Mouse (Mus musculus): ENCODE data around the gene Itm2c.
A peak's percentile ranks its signal among the peaks of the same experiment; 100 is the strongest.

Gene Itm2c

GRCm38 (mm10) chr1:85894231-85894747, at the start of gene Itm2c:
Gene Itm2c, plus strand, starts transcription at chr1:85894281.
- peak; percentile 84 for DNase-seq

- DNase-seq = no peak
Observed at GRCm38 (mm10) chr1:85844981-85845380, 49.1 kb upstream of the Itm2c start.

DNA sequence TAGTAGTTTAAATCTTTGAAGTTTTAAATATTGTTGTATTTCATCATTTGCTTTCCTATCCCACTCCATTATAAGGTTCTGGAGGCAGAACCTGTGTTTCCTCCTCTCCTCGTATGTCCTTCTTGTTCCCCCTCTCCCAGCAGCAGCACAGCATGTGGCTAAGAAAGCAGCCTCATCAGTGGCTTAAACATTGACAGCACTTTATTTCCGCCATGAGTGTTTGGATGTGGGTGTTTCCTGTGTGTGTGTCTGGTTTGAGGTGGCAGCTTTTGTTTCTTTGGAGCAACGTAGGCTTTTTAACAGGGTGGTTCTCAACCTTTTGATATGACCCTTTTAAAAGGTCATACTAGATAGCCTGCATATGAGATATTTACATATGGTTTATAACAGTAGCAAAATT, 48.6 kb upstream of the Itm2c start:
- DNase-seq = no peak

DNA sequence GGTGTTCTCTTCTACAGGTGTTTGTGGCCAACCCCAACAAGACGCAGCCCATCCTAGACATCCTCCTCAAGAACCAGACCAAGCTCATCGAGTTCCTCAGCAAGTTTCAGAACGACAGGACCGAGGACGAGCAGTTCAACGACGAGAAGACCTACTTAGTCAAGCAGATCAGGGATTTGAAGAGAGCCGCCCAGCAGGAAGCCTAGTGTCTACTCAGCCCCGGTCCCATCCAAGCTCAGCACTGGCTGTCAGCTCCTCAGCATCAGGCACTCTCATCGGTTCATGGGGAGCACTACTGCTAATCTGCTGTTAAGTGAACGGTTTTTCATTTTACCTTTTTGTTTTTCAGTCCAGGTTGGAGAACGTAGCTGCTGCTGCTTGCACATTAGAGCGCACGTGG, 45.1 kb upstream of the Itm2c start:
- no peak for DNase-seq

GRCm38 (mm10) chr1:85850851-85851250, 43.2 kb upstream of the Itm2c start:
- DNase-seq = no peak

DNA sequence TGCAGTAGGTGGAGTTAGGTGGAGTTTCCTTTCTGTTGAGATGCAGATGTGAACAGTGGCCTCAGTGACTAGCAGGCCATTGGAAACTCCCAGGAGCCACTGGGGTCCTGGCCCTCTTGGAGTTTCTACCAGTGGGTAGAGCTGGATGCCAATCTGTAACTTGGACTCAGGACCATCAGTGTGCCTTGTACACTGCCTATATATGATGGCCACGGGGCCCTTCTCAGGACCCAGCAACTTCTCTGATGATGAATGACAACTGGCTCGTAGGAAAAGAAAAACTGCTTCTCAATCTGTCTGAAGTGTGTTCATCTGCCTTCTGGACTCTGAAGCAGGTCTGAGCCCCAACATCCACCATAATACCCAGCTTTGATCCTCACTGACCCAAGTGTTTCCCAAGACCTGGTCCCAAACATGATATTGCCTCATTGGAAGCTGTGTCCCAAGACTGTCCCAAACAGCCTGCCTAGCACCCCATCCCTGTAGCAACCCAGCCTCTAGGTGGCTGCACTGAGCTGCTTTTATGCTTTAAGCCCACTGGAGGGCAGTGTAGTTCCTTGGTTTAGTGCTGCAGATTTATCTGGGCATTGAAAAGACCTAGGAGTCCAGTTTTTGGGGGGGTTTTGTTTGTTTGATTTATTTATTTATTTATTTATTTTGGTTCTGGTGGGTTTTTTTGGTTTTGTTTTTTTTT, 40.9 kb upstream of the Itm2c start:
- peak; percentile 80 for DNase-seq

DNA sequence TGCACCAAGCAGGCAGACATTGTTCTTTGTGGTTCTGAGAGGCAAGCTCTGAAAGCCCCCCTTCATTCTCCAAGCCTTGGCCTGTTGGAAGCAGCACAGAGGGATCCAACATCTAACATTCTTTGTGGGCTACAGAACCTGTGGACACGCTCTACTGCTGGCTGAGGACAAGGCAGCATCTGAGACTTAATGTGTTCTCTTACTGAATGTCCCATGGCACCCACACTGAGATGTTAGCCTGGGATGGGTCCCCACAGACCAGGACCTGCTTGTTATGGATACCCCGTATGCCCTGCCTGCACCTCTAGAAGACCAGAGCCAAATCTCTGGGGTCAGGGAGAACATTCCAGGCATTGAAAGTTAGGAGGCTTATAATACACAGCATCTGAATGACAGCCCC, 40.2 kb upstream of the Itm2c start:
- DNase-seq = no peak

DNA sequence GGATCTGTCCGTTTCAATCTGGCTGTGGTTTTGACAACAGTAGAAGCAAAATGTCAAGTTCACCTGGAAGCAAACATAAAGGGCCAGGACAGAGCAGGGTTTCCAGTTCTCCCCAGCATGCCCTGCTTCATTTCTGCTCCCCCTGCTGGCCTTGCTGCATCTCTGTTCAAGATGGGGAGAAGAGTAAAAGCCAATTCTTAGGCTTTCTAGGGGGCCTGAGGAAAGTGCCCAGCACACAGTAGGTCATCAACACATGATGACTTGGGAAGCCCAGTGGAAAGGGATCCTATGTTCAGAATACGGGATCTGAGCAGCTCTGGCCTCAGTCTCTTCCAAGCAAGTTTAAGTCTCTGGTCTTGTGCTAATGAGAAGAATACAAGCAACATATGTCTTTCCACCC, 39.6 kb upstream of the Itm2c start:
- no peak for DNase-seq

DNA sequence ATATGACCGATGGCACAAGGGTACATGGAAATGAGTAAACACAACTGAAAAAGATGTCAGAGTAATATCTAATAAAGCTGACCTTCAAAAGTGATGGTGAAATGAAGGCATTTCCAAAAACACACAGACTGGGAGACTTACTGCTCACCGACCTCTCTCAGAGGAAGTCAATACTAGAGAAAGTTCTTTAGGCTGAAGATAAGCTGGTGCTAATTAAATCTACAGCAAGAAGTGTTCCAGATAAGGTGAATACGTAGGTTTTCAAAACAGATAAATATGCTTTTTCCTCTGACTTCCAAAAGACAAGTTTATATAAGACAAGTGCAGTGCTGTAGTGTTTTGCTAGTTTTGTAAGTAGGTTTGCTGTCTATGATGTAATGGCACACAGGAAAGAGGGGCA, 37.8 kb upstream of the Itm2c start:
- no peak for DNase-seq

- DNase-seq = no peak
Observed at GRCm38 (mm10) chr1:85857261-85857754, 36.8 kb upstream of the Itm2c start.

GRCm38 (mm10) chr1:85864383-85864782, 29.7 kb upstream of the Itm2c start:
- DNase-seq = no peak

DNA sequence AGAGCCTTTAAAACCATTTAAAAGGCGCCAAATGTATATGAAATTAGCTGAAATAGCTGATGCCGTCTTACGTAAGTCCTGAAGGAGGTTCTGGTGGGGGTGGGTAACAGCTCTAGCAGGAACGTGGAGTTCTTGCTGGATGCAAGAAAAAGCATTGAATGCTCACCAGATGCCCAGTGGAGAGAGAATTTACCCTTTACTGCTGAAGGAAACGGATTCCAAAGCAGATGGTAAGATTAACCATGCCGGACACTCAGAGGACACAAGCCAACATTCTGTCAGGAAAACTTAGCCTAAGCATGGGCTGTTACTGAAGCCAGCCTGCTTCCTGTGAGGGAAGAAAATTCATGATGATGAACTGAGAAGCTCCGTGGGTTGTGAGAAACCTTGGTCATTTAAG, 24.1 kb upstream of the Itm2c start:
- DNase-seq = no peak

DNA sequence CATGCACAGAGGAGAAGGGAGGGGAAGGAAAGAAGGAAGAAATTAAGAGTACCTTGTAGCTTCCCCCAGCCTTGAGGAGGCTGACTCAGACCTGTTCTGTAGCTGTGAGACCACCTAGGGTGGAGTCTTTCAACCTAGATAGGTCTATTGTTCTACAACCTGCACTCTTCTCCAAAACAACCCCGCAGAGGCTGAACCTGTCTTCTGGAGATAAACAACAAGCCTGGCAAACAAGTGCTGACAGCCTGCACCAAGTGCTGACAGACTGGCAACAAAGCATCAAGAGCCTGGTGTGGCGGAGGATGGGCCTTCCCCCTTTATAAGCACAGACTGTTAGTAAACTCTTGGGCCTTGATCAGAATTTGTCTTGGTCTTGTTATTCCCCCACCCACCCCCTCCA, 23.5 kb upstream of the Itm2c start:
- DNase-seq = no peak

GRCm38 (mm10) chr1:85882003-85882402, 12.1 kb upstream of the Itm2c start:
- no peak for DNase-seq

- DNase-seq = no peak
Observed at GRCm38 (mm10) chr1:85887221-85887620, 6.9 kb upstream of the Itm2c start.

- DNase-seq = no peak
Observed at GRCm38 (mm10) chr1:85894748-85895360, 773 bp downstream of the Itm2c start.

- DNase-seq = peak; percentile 57
Observed at GRCm38 (mm10) chr1:85895391-85895837, 1.3 kb downstream of the Itm2c start.

DNA sequence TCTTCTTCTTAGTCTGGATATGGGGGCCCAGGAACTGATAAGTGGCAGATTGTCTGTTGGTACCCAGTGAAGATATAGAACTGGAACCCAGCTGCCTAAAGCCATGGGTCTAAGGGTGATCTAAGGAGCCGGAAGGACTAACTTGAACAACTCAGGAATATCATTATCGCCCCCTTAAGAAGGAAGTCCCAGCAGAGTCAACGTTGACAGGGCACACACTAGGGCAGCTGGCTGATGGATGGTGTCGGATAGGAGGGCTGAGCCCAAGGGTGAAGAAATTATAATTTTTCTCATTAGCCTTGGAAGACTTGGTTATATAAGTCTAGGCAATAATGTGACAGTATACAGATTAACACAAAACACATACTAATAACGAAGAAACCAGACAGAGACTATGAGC, 2.0 kb downstream of the Itm2c start:
- DNase-seq = no peak

DNA sequence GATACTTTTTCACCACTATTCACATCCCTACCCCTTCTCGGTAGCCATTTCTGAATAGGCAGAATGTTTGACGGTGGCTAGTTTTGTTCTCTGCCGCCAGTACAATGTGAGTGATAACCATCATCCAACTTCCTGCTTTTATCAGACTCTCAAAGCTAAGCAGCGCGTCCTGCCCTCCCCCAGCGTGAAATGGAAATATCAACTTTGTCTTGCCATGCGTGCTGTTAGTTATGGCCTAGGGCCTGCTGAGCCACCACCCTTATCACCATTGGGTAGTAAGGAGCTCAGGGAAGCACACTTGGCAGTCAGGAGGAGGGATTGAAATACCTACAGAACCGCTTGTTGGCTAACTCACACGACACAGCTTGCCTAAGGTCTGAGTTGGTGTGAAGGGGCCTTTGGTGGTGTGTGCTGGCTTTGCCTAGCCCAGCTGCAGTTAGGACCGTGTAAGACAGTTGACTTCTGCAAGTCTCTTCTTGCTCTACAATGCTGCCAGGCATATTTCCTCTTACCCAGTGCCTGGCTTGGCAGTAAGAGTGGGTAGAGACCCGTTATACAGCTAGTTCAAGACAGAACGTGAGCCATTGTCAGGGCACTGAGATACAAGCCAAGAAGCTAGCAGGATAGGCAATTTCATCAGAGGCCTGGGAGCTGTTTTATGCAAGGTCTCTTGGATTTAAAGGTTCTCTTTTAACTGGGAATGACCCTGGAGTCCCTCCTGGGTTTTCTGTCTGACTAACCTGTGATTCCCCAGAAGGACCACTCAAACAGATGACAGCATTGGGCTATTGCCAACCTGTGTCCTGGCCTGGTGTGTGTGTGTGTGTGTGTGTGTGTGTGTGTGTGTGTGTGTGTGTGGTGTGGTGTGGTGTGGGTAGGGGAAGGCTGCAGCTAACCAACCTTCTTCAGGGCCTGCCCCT, 3.0 kb downstream of the Itm2c start:
- no peak for DNase-seq

GRCm38 (mm10) chr1:85897901-85898760, 4.0 kb downstream of the Itm2c start:
- DNase-seq = no peak

DNA sequence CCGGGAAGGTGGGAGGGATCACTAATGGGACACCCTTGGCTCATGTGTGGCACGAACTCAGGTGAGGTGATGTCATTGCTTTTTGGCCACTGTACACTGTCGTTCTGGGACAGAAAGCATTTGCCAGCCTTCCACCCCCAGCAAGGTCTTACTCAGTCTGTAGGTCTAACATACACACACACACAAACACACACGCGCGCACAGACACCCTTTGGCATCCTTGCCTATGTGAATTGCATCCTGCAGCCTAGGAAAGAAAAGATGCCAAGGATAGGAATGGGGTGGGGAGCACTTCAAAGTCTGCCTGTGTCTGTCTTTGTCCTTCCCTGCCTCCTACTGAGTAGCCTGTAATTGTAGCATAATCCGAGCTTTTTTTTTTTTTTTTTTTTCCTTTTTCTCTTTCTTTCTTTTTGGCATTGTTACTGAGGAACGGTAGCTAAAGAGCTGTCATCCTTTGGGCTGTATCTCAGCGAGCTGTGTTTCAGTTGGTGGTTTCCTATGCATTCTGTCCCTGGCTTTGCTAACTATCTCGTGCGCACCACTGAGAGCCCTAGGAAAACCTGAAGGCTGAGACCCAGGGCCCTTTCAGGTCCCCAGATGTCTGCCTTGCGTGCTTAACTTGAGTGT, 4.8 kb downstream of the Itm2c start:
- DNase-seq = no peak

- no peak for DNase-seq
Observed at GRCm38 (mm10) chr1:85899388-85899761, 5.3 kb downstream of the Itm2c start.

All from kidney, adult 9 months (tissue).